Mouse (Mus musculus) CD4-positive helper T cell, adult 2 months (primary cell): ENCODE measurements around the gene Galnt7.
A peak's percentile ranks its signal among the peaks of the same experiment; 100 is the strongest.

Source experiments
- DNase-seq: peaks from one replicate; pipeline ENCODE4 v3.0.0-alpha.2; 2012; ENCODE audit warnings: low read depth, missing footprints, low spot score

The Galnt7 gene

GRCm38 (mm10) chr8:57628787-57629664 lies 23.8 kb downstream of the Galnt7 start:
- DNase-seq = no peak

GRCm38 (mm10) chr8:57627946-57628786 lies 24.7 kb downstream of the Galnt7 start:
- DNase-seq = no peak

GRCm38 (mm10) chr8:57623955-57624354 lies 28.9 kb downstream of the Galnt7 start:
- DNase-seq = no peak

DNA sequence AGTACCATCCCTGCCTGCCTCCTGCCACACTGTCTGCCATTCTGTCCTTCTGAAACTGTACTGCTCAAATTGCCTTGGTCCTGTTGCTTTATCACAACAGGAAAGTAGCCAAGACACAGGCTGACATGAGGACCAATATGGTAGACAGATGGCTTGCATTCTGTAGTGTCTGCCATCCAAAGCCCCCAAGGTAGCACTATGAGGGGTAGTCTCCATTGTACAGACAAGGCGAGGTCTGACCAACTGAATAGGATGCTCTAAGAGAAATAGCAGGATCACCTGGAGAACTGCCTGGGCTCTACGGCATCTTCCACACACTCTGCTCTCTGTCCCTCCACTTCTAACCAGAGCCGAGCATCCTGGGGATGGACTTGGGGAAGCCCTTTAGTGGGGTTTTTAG lies 29.8 kb downstream of the Galnt7 start:
- no peak for DNase-seq

DNA sequence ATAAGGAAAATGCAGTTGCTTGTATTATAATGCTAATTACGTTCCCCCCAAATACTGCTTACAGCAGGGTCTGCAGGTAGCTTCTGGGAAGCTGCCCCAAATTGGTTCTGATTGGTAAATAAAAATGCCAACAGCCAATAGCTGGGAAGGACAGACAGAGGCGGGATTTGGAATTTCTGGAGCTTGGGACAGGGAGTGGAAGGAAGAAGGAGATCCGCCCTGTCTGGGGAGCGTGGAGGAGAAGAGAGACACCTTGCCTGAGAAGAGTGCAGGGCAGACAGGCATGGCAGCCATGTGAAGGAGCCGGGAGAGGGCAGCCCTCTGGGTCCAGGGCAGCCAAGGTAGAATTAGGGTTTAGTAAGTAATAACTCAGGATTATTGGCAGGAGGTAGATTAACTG lies 35.9 kb downstream of the Galnt7 start:
- no peak for DNase-seq

DNA sequence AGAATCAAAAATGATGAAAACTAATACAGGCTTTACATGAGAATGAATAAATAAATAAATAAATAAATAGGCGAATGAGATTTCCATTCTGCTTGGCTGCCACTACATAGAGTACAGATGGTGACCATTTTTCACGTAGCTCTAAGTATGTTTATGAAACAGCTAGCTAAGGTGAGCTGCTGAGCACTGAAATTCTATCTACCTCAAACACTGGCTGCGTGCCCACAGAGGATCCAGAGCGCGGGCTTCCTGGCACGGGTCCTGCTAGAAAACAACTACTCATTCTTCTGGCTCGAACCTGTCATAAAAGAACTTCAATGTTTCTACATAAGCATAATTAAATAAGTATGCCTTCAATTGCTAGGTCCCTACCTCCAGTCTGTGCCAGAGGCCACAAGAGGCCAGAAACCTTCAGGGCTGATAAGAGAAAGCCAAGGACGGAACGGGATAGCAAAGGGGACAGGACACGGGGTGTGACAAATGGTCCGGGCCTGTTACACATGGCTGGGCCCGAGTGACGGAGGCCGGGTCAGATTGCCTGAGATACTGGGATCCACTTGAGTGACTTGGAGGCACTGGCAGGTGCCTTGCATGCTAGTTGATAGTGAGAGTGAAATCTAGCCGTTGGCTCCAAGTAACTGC lies 37.7 kb downstream of the Galnt7 start:
- DNase-seq = no peak

- DNase-seq = no peak
These were observed 41.3 kb downstream of the Galnt7 start for GRCm38 (mm10) chr8:57611419-57611977.

DNA sequence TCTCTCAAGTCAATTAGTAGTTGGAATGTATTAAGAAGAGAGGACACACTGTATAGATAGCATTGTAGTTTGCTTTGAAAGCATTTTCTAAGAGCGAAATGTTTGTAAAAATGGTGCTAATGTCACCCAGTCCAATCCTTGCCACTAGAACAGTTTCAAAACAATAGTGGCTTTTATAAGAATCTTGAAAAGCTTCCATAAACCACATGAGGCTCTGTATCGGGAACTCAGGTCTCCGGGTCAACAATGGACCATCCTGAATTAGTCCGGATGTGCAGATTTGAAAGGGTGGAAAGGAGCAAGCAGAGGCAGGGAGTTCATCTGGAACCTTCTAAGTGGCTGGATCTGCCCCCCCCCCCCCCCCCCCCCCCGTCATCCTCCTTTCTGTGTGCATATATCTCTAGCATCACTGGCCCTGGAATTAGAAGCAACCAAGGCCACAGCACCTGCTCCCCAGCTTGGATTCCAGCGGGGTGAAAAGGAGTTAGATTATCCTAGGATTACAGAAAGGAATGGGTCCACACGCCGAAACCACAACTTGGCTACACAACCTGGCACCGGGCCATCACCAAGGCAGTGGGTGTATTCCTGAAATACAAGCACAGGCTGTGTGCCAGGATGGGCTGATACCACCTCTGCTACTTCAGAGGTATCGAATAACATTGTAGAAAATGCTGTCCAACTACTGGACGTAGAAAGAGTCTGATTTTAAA lies 42.0 kb downstream of the Galnt7 start:
- DNase-seq = no peak

- DNase-seq = no peak
These were observed 50.3 kb downstream of the Galnt7 start for GRCm38 (mm10) chr8:57602511-57602910.

DNA sequence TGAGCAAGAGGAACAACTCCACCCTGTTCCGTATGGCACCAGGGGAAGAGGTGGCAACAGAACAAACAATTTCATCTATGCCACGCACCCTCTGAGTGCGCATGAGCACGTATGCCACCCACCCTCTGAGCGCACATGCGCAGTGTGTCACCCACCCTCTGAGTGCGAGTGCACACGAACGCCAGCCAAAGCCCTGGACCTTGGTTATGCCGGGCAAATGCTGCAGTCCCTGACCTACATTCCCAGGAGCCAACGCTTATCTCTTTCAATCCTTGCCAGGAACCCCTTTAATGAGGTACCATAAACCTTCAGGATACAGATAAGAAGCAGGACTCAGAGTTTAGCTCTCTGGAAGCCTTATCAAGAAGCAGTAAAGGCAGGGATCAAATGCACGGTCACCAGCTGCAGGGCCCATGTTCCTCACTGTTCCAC lies 50.8 kb downstream of the Galnt7 start:
- no peak for DNase-seq

DNA sequence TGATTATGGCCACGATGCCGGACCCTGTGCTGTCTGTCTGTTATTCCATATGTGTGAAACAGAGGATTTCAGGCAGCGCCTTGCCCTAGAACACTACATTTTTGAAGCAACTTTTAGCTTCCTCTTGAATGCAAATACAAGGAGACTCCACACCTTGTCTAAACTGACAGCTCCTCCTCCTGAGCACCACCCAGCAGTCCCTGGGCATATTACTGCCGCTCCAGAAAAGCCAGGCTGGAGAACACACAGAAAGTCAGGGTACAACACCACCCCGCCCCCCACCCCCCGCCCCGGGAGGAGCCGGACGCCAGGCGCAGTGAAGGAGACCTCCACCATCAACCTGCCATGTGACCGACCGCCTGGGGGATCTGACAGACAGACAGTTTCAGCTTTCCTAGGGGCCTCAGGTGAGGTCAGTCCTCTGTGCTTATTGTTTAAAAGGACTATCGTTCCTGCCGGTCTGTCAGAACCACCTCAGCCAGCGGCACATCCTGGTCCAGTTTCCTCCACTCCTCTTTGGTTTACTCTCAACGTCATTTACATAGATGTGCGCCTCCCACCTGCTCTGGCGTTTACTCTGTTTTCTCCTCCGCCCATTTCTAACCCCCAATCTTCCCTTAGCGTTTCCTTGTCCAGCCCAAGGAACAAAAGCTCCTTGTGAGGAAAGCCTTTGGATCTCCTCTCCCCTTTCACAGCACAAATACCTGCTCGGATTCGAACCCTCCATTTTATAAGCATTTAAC lies 52.8 kb downstream of the Galnt7 start:
- no peak for DNase-seq

DNA sequence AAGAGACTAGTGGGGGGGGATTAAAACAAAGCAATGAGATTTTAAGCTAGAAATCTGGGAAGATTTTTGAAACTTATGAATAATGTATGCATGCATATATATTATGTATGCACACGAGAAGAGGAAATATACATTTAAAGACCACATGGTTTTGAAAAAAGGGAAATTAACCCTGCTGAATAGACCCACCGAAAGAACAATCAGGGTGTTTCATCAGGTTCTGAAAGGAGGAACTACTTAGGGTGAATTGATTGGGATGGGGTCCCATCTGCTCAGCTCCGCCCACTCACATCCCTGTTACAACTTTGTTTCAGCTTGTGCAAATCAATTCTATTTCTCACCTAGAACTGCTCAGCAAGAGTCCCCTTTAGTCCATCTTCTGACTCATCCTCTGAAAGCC lies 57.0 kb downstream of the Galnt7 start:
- no peak for DNase-seq

DNA sequence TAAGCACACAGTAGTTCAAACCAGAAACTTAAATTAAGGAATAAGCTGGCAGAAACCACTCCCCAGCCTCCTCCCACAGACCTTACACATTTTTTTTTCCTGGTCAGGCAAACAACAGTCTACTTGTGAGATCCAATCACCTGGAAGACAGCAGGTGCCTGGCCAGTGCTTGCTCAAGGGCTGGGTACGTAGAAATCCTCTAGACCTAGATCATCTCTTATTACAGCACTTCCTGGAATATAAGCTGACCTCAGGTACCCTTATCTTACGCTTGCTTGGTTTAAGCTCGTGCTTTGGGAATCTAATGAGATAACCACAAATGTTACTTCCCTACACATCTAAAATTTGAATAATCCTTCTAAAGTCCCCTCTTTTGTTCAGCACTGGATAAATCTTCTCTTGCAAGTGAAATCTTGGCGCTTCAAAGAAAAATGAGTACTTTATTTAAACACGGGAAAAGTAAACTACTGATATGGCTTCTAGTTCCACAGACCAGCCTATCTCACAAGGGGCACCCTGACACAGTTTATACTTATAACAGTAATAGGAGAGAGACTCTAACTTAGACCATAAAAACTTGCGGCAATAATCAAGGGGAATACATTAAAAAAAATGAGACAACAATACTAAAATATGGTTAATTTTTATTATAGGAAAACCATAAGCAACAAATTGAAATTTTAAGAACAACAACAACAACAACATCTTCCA lies 58.5 kb downstream of the Galnt7 start:
- no peak for DNase-seq

- DNase-seq = peak; percentile 22
These were observed 60.2 kb downstream of the Galnt7 start for GRCm38 (mm10) chr8:57592604-57593003.

DNA sequence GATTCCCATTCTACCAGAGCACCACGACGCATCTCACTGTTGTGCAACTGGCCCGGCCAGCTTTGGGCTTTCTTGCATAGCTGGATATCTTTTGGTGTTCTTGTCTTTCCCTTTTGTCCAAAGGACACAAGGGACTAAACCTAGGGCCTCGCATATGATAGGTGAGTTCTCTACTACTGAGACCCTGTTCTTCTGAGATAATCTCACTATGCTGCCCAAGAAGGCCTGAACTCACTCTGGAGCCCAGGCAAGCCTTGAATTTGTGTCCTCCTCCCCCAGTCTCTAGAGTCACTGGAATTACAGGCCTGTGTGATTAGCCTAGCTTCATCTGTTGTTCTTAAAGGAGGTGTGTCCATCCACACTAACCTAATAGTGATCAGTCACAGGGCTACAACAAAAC lies 61.2 kb downstream of the Galnt7 start:
- no peak for DNase-seq

GRCm38 (mm10) chr8:57590015-57590414 lies 62.8 kb downstream of the Galnt7 start:
- DNase-seq = peak; percentile 28

GRCm38 (mm10) chr8:57589176-57589575 lies 63.7 kb downstream of the Galnt7 start:
- peak; percentile 34 for DNase-seq

GRCm38 (mm10) chr8:57588604-57589003 lies 64.2 kb downstream of the Galnt7 start:
- DNase-seq = no peak

DNA sequence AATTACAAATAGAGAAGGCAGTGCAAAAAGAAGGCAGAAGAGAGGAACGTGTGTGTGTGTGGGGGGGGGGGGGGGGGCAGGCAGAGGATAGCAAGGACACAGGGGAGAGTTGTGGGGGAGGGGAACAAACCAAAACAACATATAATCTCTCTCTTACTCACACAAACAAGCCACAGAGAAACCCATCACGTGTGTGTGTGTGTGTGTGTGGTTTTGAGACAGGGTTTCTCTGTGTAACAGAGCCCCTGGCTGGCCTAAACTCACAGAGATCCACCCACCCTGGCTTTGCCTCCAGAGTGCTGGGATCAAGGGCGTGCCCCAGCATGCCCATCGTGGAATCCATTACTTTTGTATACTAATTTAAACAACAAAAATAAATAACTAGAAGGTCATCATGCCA lies 66.2 kb downstream of the Galnt7 start:
- DNase-seq = no peak

DNA sequence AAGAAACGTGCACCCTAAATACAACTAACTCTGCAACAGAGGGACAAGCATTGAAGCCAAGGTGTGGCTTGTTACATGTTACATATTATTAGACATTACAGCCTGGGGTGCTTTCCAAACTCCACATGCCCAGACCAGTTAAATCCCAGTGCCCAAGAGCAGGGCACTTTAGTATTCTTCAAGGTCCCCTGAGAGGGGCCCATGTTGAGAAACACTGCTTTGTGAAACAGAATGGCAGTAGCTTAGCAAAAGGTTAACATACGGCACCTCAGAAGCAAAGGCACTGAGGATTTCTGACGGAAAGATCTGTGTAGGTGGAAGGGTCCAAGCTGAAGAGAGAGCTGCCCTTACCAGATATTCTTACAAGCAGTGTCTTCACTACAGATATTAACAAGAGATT lies 67.0 kb downstream of the Galnt7 start:
- no peak for DNase-seq
